Mouse (Mus musculus): ENCODE results near the gene Cldn11.

- no peak for TF ChIP-seq USF1 (IDR thresholded peaks at IDR 0.05; ENCODE audit: low read depth)
- TF ChIP-seq POLR2A (IDR thresholded peaks at IDR 0.05; ENCODE audit: insufficient read length, low read depth): no peak
These were observed 2.4 kb downstream of the Cldn11 start for GRCm38 (mm10) chr3:31152108-31152507.
